Mouse (Mus musculus) midbrain, embryonic 16.5 days (tissue): ENCODE measurements at regions not wholly inside any gene's neighbourhood (a gene's known extent, or its start where the extent isn't known, plus 50 kb on each side); places are given as distances from the start of the nearest gene placed in this dataset.
A peak's percentile ranks its signal among the peaks of the same experiment; 100 is the strongest.

Experiments used
- ATAC-seq: fragments of 200-750 bp; cut with Nextera tagmentation; 2 replicates; pipeline ENCODE4 v1.8.0; 2017; ENCODE audit warnings: moderate TSS enrichment
- H3K27ac ChIP-seq: fragments of 300-500 bp; sonication (generic); 2 replicates; pipeline ENCODE4 v1.5.1; 2014; ENCODE audit warnings: mild to moderate bottlenecking, low read length, mixed read lengths
- H3K27me3 ChIP-seq: fragments of 300-500 bp; sonication (generic); 2 replicates; pipeline ENCODE4 v1.6.1; 2014; ENCODE audit warnings: low read depth, low read length, mixed read lengths; ENCODE audit not compliant: control insufficient read depth, insufficient read depth
- H3K36me3 ChIP-seq: fragments of 300-500 bp; sonication (generic); 2 replicates; pipeline ENCODE4 v1.6.1; 2014; ENCODE audit warnings: mild to moderate bottlenecking, low read length, moderate library complexity, mixed read lengths; ENCODE audit not compliant: control insufficient read depth, insufficient read depth
- H3K4me1 ChIP-seq: fragments of 300-500 bp; sonication (generic); 2 replicates; pipeline ENCODE4 v1.6.1; 2014; ENCODE audit warnings: mild to moderate bottlenecking, low read length, mixed read lengths; ENCODE audit not compliant: control insufficient read depth, insufficient read depth
- H3K4me2 ChIP-seq: fragments of 300-500 bp; sonication (generic); 2 replicates; pipeline ENCODE4 v1.6.1; 2014; ENCODE audit warnings: mild to moderate bottlenecking, low read length, mixed read lengths
- H3K4me3 ChIP-seq: fragments of 300-500 bp; sonication (generic); 2 replicates; pipeline ENCODE4 v1.5.1; 2014; ENCODE audit warnings: low read depth, mild to moderate bottlenecking, low read length, moderate library complexity, mixed read lengths
- H3K9ac ChIP-seq: fragments of 300-500 bp; sonication (generic); 2 replicates; pipeline ENCODE4 v1.6.1; 2014; ENCODE audit warnings: low read depth, low read length, mixed read lengths
- H3K9me3 ChIP-seq: fragments of 300-500 bp; sonication (generic); replicated peaks from 2 replicates; pipeline ENCODE4 v1.6.1; 2014; ENCODE audit warnings: mild to moderate bottlenecking, low read length, mixed read lengths; ENCODE audit not compliant: control insufficient read depth, poor library complexity, severe bottlenecking
- WGBS: fragments of 180-500 bp; shearing (Covaris S2); extraction: QIAGEN DNeasy Blood & Tissue Kit; methylation state at CpG from one replicate; pipeline ENCODE4 v1.1.7; 2014; 5-methylcytosine and 5-hydroxymethylcytosine counted together

DNA sequence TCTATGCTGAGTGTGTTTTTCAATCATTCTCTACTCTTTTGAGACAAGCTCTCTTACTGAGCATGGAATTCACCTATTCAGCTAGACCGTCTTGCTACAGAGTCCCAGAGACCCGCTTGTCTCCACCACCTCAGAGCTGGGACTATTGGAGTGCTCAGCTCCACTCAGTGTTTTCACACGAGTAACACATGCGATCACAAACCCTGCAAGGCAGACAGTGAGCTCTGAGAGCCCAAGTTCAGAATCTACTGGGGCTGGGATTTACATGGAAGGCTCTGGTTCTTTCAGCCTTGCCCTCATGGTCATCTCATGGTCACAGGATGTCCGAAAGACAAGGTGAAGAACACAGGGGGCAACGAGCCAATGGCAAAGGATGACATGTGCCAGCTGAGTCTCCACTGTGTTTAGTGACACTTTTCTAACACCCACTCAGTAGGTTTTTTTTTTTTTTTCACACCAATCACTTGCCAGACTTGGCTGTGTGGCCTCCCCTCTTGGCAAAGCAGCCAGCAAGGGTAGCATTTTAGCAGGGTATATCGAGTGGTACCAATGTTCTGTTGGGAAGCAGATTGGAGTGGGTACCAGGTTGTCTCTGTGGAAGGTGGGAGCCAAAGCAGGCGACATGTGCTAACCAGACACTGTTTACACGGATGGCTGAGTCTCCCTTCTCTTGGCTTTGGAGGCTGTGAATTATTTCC, 51.2 kb upstream of the Gtsf1l start:
- Histone ChIP-seq H3K27ac (no peak overlapping the region), H3K4me1 (peaks cover 13% of the 10 kb centered on the region), H3K27me3 (no peaks in the 10 kb centered on the region), H3K4me3 (no peak overlapping the region), H3K9me3 (no peaks in the 10 kb centered on the region), H3K36me3 (no peaks in the 10 kb centered on the region), H3K4me2 (no peak overlapping the region), H3K9ac (no peak overlapping the region)
- WGBS, result 79% methylated on average over 9 of the region's 9 CpGs
- no peak for ATAC-seq

DNA sequence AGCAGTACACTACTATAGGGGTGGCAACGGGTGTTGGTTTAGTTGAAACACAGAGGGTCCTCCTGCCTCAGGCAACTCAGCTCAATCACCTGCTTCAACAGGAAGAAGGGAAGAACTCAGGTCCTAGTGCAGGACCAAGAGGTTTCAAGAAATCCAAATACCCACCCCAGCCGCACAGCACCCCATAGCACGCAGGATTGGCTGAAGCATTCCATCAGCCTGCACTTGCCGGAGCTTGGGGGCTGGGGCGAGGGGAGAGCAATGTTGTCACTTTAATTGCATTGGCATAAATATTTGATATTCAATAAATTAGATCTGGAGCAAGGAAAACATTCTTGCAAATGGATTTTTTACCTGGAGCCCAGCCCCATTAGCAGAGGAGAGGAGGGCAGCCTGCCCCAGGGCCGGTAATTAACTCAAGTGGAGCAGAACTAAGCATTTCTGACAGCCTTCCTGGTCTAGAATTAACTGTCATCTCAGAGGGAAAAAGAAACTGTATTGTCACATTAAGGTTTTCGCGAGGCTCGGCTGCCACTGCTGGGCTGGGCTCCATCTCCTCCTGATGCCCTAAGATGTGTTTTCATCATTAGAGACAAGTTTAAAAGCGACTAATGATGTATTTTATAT, 55.2 kb upstream of the Gtsf1l start:
- WGBS, result 40% methylated on average over 10 of the region's 10 CpGs
- peaks cover 14% of the 10 kb centered on the region for H3K4me1 ChIP-seq
- ATAC-seq, result peak; percentile 54; the same call in 1 of the 2 replicates
- H3K27ac ChIP-seq, result peak overlapping the region; percentile 76
- no peaks in the 10 kb centered on the region for H3K27me3 ChIP-seq
- no peaks in the 10 kb centered on the region for H3K36me3 ChIP-seq
- H3K4me3 ChIP-seq, result no peak overlapping the region
- no peak overlapping the region for H3K9ac ChIP-seq
- peak overlapping the region; percentile 16 for H3K4me2 ChIP-seq
- H3K9me3 ChIP-seq, result no peaks in the 10 kb centered on the region

DNA sequence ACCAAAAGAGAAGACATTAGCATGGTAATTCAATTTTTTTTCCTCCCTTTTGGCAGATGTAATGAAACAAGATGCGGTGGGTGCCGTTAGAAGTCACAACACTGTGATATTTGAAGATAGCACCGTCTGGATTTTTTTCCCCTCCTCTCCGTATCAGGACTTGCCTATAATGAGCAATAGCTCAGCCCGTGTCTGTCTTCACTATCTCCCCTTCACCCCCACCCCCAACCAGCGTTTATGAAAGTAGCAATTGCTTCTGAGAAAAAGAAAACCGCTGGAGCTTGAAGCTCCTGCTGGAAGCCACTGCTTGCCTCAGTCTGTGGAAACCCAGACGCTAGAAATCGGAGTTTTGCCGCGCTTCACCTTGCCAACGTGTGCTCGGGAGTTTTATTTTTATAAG, 55.8 kb upstream of the Gtsf1l start:
- Histone ChIP-seq H3K9me3 (no peaks in the 10 kb centered on the region), H3K9ac (peak overlapping the region; percentile 0; the same call in 1 of the 2 replicates)
- peak; percentile 63 for ATAC-seq

DNA sequence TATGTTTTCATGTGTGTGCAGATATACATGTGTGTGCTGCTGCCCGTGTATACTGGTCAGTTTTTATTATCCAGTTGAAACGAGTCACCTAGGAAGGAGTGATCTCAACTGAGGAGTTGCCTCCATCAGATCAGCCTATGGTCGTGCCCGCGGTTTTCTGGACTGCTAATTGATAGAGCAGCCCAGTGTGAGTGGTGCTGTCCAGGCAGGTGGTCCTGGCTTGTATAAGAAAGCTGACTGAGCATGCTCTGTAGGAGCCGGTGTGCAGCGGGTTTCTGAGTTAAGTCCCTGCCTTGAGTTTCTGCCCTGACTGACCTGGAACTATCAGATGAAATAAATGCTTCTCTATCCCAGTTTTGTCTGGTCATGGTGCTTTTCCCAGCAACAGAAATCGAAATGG, 56.9 kb upstream of the Tox2 start:
- H3K4me2 ChIP-seq, result no peak overlapping the region
- H3K9ac ChIP-seq, result no peak overlapping the region
- H3K4me1 ChIP-seq, result peaks cover 15% of the 10 kb centered on the region
- no peaks in the 10 kb centered on the region for H3K27me3 ChIP-seq
- no peaks in the 10 kb centered on the region for H3K9me3 ChIP-seq
- WGBS, result 75% methylated on average over 8 of the region's 8 CpGs
- H3K36me3 ChIP-seq, result no peaks in the 10 kb centered on the region
- H3K4me3 ChIP-seq, result no peak overlapping the region
- no peak for ATAC-seq
- no peak overlapping the region for H3K27ac ChIP-seq

More for the DNA sequence above, 55.8 kb upstream of the Gtsf1l start:
- H3K4me3 ChIP-seq, result no peak overlapping the region
- H3K36me3 ChIP-seq, result no peaks in the 10 kb centered on the region
- no peaks in the 10 kb centered on the region for H3K27me3 ChIP-seq
- peaks cover 15% of the 10 kb centered on the region for H3K4me1 ChIP-seq
- peak overlapping the region; percentile 76 for H3K27ac ChIP-seq
- peak overlapping the region; percentile 16 for H3K4me2 ChIP-seq
- WGBS, result 27% methylated on average over 13 of the region's 13 CpGs

DNA sequence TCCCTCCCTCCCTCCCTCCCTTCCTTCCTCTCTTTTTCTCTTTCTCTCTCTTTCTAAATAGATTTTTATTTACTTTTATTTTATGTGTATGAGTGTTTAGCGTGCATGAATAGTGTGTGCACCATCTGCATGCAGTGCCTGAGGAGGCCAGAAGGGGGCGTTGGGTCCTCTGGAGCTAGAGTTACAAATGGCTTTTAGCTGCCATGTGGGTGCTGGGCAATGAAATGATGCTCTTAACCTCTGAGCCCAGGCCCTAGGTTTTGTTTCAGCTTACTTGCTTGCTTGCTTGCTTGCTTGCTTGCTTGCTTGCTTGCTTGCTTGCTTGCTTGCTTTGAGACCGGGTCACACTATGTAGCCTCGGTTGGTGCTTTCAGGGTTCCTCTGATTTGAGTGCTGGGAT, 56.4 kb upstream of the Tox2 start:
- 86% methylated on average over 4 of the region's 4 CpGs for WGBS
- Histone ChIP-seq H3K27ac (no peak overlapping the region), H3K4me2 (no peak overlapping the region), H3K36me3 (no peaks in the 10 kb centered on the region), H3K27me3 (no peaks in the 10 kb centered on the region), H3K4me1 (peaks cover 19% of the 10 kb centered on the region), H3K9ac (no peak overlapping the region), H3K9me3 (no peaks in the 10 kb centered on the region), H3K4me3 (no peak overlapping the region)
- ATAC-seq, result no peak

DNA sequence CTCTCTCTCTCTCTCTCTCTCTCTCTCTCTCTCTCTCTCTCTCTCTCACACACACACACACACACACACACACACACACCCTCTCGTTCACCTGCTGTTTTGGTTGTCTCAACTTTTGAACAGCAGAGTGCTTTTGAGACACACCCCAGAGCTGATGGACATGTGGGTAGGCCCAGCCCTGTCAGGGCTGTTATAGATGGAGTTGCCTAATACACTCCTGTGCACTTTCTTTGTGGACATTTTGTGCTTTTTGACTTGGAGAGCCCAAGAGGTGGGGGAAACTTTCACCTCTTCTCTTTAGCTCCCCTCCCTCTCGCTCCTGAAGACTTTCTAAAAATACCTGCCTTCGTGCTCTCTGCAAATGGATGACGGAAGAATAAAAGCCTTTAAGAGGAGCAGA, 55.5 kb upstream of the Tox2 start:
- Histone ChIP-seq H3K4me2 (no peak overlapping the region), H3K9me3 (no peaks in the 10 kb centered on the region), H3K36me3 (no peaks in the 10 kb centered on the region), H3K4me3 (no peak overlapping the region), H3K27ac (peak overlapping the region; percentile 13; the same call in 1 of the 2 replicates), H3K9ac (no peak overlapping the region), H3K27me3 (no peaks in the 10 kb centered on the region), H3K4me1 (peaks cover 22% of the 10 kb centered on the region)
- no peak for ATAC-seq
- WGBS, result 83% methylated on average over 4 of the region's 4 CpGs

DNA sequence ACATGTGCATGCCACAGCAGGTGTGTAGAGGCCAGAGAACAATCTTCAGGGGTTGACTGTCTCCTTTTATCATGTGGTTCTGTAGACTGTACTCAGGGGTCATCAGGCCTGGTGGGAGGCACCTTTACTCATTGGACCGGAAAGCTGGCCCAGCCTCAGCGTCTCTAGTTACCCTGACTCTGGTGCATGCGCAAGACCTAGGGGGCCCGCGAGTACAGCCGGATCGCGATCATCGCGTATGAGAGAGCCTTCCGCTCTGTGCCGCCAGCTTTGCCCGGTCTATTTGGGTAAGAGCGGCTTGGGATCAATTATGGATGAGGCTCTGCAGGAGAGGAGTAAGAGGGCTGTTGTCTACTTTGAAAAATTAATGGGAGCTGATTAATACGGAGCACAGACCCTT, 51.9 kb upstream of the Tox2 start:
- peak; percentile 29; the same call in 1 of the 2 replicates for ATAC-seq
- Histone ChIP-seq H3K36me3 (no peaks in the 10 kb centered on the region), H3K9ac (0 out of 2 replicates have a peak overlapping the region, but pooled peaks have one; percentile 7), H3K9me3 (no peaks in the 10 kb centered on the region), H3K27me3 (no peaks in the 10 kb centered on the region), H3K4me3 (no peak overlapping the region), H3K4me1 (peaks cover 21% of the 10 kb centered on the region), H3K4me2 (no peak overlapping the region; the same call in 1 of the 2 replicates), H3K27ac (peak overlapping the region; percentile 13; the same call in 1 of the 2 replicates)
- 67% methylated on average over 15 of the region's 15 CpGs for WGBS

DNA sequence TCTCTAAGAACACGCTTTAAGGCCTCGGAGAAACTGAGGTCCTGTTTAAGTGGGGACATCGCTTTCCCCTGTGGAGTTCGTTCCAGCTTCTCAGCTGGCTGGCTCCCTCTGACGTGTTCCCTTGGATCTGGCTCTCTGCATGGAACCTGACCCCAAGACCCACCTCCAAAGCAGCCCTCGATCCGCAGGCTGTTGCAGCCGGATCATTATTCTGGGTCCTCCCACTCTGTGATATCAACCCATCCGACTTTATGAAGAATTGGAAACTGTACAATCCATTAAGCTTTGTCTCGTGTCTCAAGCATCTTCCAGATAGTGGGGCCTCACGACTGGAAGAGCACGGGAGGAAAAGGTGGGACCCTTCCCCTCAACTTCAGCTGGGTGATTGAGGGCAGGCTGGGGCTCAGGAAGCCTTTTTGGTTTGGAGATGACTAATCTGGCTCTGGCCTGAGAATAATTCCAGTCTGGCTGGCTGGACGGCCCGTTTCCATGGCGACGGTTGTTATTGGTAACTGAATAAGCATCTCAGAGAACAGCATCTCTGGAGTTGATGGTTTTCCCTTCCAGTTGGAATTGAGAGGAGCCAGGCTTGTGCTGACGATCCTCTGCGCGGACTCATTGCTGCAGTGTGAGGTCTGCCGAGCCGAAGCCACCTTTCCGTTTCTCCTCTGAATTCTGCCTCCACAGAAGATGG, 50.4 kb upstream of the Tox2 start:
- peak overlapping the region; percentile 78 for H3K27ac ChIP-seq
- H3K9ac ChIP-seq, result no peak overlapping the region
- no peaks in the 10 kb centered on the region for H3K36me3 ChIP-seq
- ATAC-seq, result peak; percentile 81
- no peaks in the 10 kb centered on the region for H3K27me3 ChIP-seq
- peaks cover 21% of the 10 kb centered on the region for H3K4me1 ChIP-seq
- H3K4me2 ChIP-seq, result peak overlapping the region; percentile 29
- H3K4me3 ChIP-seq, result no peak overlapping the region
- H3K9me3 ChIP-seq, result no peaks in the 10 kb centered on the region
- WGBS, result 26% methylated on average over 22 of the region's 22 CpGs
